Mouse (Mus musculus): ENCODE data around the gene Gnb2.

GRCm38 (mm10) chr5:137510014-137510501, 23.3 kb downstream of the Gnb2 start:
- TF ChIP-seq CTCF (IDR thresholded peaks at IDR 0.05; ENCODE audit: extremely low read depth, insufficient read length, insufficient replicate concordance, low read depth, low read length) (no peak), POLR2A (IDR thresholded peaks at IDR 0.05; ENCODE audit: low read depth, low read length) (no peak)
